Mouse (Mus musculus): Measurements from ENCODE around the gene Spdya.
A peak's percentile ranks its signal among the peaks of the same experiment; 100 is the strongest.

The Spdya gene

GRCm38 (mm10) chr17:71636786-71637185 lies 84.9 kb downstream of the Spdya start:
- DNase-seq, result peak; percentile 69

DNA sequence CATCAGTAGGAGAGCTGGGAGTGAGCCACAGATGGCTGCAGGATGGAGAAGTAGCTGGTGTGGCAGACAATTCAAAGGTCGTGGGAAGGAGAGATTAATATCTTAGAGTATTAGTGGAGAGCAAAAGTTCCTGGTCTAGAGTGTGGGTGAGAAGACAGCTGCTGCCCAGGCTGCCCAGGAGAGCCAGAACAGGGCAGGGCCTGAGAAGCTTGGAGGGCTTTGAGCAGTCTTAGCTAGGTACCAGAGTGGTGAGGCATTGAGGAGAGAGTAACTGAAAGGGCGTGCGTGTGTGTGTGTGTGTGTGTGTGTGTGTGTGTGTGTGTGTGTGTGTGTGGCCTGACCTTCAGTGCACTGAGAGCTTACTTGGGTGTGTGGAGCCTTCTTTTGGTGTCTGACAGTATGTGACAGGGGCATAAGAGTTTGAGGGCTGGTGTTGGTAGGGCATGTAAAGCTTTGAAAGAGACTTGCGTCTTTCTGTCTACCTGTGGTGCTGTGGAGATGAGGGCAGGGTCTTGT lies 85.9 kb downstream of the Spdya start:
- DNase-seq, result no peak

- peak; percentile 71 for DNase-seq
Measured at GRCm38 (mm10) chr17:71639056-71639455, 87.2 kb downstream of the Spdya start.
